Mouse (Mus musculus) left cerebral cortex, postnatal 10 days (tissue): ENCODE data around the gene Ly6g6e. TPM values are rescaled to one million over a fixed set of nuclear protein-coding genes. Genes with fewer than 3 reads are reported as not detected.

Experiments used
- DNase-seq, 2 experiments: peaks; one replicate each; pipeline ENCODE4 v3.0.0; 2021 to 2022; ENCODE audit warnings: low spot score in 2 of 2, mixed read lengths in 1 of 2; ENCODE audit errors: extremely low spot score in 1 of 2
- intact Hi-C: fragments of 180-260 bp; cut with DNase I; formaldehyde crosslinking; loops from one replicate; pipeline ENCODE4 v1.15.1; 2025
- total RNA-seq, 2 experiments: library from RNA; stranded (reverse); gene quantifications; 2 replicates each; pipeline ENCODE4 v1.2.3; 2021

Ly6g6e gene
- total RNA-seq, 2 experiments from 2014 or later, result 1.6 to 2.3 TPM

DNA sequence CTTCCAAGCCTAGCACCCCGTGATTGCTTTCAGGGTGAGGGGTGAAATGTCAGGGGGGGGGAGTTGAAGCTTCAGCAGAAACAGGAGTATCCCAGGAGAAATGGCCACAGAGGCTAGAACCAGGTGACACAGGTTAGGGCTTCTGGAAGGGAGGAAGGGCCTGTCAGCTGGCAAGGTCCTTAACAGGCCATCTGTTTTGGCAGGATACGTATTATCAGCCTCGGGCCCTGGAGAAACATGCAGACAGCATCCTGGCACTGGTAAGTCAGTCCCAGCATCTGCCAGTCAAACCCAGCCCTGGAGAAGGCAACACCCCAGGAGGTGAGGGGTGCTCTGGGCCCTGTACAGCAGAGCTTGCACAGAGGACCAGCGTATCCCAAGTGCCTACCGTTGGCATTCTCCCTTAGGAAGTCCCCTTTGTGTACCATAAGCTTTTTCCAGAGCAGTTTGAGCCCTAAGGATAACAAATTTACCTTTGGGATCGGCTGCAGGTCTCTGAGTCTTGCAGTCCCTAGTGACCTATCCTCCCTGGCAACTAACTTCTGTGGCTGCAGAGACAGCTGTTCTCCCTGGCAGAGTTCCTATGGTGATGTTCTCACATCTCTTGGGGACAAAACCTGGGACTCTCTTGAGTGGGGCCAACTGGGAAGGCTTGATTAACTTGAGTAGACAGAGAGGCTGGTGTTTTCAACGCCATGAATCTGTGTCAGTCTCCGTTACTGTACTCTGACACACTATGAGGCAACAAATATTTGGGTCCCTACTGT lies 13.6 kb downstream of the Ly6g6e start:
- intact Hi-C loops, result no loop called here
- DNase-seq, result no peak

GRCm38 (mm10) chr17:35092403-35093198 lies 15.9 kb downstream of the Ly6g6e start:
- DNase-seq, result no peak
- intact Hi-C loops, result no loop called here

GRCm38 (mm10) chr17:35094475-35095365 lies 18.0 kb downstream of the Ly6g6e start:
- no peak for DNase-seq

DNA sequence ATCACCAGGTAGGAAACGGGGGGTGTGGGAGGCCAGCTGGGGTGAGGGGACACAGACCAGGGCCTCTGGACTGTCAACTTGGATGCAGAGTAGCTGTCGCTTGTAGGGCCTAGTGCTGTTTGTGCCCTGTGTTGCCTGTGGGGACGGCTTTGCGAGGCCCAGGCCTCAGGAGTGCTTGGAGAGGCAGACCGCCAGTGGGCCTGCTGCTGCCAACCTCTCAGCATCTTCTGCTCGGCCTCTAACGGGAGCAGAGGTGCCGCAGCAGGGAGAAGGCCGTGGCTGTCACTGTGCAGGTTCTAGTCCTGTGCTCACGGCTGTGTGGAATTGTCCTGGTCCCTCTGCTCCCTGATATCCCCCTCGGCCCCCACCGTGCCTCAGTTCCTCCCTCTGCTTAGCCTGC lies 19.9 kb downstream of the Ly6g6e start:
- intact Hi-C loops, result loop anchor here (5.0 kb wide), 1 partner anchor 79 kb away; the partner anchor contains the start of gene Vwa7
- DNase-seq, result no peak

More at GRCm38 (mm10) chr17:35094475-35095365, 18.0 kb downstream of the Ly6g6e start:
- intact Hi-C loops, result loop anchor here (5.0 kb wide), 1 partner anchor 77 kb away; the partner anchor contains the start of gene Vwa7

- peak in 1 of 2 experiments; percentile 45 for DNase-seq
- intact Hi-C loops, result loop anchor here (5.0 kb wide), 1 partner anchor 80 kb away; the partner anchor contains the start of gene Vwa7
These were observed 20.5 kb downstream of the Ly6g6e start for GRCm38 (mm10) chr17:35097164-35097655.

DNA sequence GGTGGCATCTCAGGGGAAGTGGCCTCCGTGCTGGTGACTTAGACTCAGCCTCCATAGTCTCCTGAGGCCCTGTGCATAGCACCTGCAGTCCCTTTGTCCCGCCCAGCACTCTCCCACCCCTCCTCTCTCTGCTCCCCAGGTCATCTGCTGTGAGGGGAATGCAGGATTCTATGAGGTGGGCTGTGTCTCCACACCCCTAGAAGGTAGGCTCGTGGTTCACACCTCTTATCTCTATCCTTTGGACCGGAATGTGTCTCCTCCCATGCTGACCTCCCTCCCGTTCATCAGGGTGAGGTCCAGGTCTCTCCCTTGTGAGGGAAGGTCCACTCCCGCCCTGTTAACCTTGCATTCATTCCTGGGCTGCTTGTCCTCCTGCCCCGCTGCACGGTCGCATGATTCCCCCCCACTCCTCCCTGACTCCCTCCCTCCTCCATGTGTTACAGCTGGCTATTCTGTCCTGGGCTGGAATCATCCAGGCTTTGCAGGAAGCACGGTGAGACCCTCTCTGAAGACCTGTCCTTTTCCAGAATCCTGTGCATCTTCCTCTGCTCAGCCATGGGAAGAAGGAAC lies 23.6 kb downstream of the Ly6g6e start:
- intact Hi-C loops, result no loop called here
- DNase-seq, result no peak

DNA sequence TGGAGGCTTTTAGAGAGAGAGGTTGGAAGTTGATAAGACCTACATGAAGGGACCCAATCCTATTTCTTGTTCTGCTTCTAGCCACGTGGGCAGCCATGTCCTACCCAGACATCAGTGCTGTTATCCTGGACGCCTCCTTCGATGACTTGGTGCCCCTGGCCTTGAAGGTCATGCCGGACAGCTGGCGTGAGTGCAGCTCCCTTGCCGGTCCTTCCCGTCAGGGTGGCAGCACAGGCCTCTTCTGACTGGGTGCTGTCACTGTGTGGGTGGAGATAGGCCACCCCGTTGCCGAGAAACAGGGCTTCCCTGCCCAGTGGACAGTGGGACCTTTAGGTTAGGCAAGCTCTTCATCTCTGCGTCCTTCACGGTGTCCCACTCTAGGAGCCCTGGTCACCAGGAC lies 24.5 kb downstream of the Ly6g6e start:
- DNase-seq, result no peak
- intact Hi-C loops, result no loop called here

DNA sequence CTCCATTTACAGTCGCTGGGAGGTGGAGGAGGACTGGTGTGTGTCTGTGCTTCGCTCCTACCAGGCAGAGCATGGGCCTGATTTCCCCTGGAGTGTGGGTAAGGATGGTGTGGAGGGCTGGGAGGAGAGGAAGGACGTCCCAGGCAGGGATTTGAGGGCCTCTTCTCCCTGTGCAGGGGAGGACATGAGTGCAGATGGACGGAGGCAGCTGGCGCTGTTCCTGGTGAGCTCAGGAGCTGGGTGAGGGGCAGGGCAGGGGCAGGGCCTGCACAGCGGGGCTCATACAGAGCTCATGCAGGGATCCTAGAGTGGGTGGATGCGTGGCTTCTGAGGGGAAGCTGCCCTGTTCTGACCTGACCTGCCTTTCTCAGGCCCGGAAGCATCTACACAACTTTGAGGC lies 25.6 kb downstream of the Ly6g6e start:
- intact Hi-C loops, result no loop called here
- no peak for DNase-seq

- intact Hi-C loops, result no loop called here
- no peak for DNase-seq
These were observed 26.6 kb downstream of the Ly6g6e start for GRCm38 (mm10) chr17:35103221-35103690.

DNA sequence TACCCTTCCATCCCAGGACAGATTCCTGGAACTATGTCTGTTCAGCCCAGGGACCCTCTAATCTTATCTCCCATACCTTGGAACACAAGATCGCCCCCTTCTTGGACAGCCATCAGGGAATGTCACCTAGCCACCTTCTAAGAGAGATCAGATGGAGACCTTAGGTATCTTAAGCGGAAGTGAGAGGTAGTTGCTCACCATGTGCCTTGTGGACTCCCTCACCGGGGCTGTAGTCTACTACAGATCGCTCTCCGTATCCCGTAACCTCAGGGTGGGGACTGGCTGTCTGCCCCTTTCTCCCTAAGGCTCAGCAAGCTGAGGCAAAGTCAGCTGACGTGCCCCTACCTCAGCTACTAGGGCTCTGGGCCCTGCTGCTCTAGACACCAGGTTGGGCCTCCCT lies 27.4 kb downstream of the Ly6g6e start:
- intact Hi-C loops, result no loop called here

GRCm38 (mm10) chr17:35104754-35105153 lies 28.1 kb downstream of the Ly6g6e start:
- intact Hi-C loops, result loop anchor here (5.0 kb wide), 1 partner anchor 82 kb away; no protein-coding TSS in a partner anchor
- DNase-seq, result no peak

More for the DNA sequence above, 27.4 kb downstream of the Ly6g6e start:
- no peak for DNase-seq

DNA sequence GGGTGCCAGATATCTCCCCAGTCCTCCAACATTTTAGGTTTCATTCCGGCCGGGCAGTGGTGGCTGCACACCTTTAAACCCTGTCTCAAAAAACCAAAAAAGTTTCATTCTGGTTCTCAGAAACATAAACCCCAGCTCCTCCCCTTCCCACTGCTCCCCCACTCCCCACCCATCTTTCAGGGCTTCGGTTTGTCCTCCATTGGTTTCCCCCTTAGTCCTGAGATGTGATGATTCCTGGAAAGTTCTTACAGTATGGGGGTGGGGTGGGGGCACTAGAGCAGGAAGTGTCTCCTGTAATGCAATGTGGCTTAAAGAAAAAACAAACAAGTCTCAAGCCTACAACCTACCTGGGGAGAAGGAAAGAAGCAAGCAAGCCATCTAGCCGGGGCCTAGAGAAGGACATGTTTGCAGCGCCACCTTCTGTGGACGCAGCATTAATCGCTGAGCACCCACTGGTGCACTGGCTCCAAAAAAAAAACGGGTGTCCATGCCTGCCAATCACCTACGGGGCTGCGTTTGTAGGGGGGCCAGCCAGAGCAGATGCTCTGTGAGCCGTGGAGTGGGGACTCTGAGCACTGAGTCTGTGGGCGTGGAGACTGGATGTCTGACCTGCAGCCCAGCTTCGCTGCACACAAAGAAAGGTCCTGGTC lies 29.2 kb downstream of the Ly6g6e start:
- intact Hi-C loops, result loop anchor here (5.0 kb wide), 1 partner anchor 84 kb away; no protein-coding TSS in a partner anchor
- DNase-seq, result no peak

- no peak for DNase-seq
- intact Hi-C loops, result loop anchor here (5.0 kb wide), 1 partner anchor 84 kb away; no protein-coding TSS in a partner anchor
These were observed 29.8 kb downstream of the Ly6g6e start for GRCm38 (mm10) chr17:35106522-35106921.

DNA sequence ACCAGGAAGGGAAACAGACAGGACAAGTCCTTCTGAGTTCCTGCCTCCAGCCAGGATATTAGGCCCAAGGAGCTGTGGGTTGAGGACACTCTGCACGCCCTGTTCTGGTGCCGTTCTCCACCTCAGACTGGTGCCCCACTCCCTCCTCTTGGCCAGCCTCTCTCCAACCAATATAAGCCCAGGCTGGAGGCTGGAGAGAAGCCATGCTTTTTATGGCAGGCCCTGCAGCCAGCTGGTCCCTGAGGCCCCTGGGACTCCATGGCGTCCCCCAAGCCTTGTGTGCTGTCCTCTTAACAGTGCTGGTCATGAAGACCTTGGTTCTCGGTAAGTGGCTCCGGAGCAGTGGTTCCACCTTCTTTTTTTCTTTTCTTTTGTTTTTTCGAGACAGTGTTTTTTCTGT lies 31.4 kb downstream of the Ly6g6e start, which contains the start of gene Ly6g5c:
Gene Ly6g5c (plus strand): TSS at position 183 of the 400 bp plus-strand sequence.
- intact Hi-C loops, result loop anchor here (5.0 kb wide), 1 partner anchor 86 kb away; no protein-coding TSS in a partner anchor
- DNase-seq, result no peak

GRCm38 (mm10) chr17:35111774-35112173 lies 35.1 kb downstream of the Ly6g6e start:
- DNase-seq, result no peak
- intact Hi-C loops, result no loop called here

DNA sequence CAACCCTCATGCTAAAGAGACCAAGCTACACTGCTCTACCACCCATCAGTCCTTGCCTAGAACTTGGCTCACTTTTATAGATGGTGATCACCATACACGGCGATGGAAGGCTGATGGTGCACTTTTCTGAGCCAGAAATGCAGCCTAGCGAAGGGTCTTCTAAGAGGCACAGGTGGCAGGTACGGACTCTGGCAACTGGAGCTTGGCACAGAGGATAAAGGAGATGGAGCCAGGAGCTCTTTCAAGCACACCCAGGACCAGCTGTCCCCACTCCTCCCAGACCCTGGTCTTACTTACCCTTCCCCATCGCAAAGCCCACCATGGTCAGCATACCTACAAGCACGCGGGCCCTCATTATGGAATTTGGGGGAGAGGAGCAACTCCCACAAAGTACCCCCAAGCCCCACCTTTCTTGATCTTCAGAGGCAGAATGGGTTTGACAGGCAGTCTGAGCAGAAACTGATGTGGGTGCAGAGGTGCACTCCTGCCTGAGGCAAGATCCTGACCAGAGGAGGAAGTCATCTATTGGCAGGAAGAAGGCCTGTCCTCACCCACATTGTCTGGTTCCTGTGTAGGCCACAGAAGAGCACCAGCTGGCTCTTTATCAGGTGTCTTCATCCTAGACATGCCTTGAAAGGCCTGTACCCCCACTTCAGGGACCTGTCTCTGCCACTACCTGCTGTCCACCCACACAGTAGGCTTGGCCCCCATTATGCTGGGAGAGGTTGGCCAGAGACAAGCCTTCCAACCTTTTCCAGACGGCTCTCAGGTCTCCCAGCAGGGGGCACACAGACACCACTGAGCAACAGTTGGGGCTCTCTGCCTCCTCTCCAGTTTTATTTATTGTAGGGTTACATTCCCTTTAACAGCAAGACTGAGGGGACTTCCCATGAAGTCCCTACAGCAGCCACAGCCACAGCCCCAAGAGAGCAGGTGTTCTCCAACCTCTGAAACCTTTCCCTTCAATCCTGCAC lies 38.6 kb downstream of the Ly6g6e start, which contains the start of gene Ly6g5b:
Gene Ly6g5b (minus strand): TSS at position 383 of the 974 bp plus-strand sequence.
- intact Hi-C loops, result loop anchor here (5.0 kb wide), 1 partner anchor 98 kb away; the partner anchor contains the start of gene Vwa7
- no peak for DNase-seq
